28 mouse cellular contexts compared by ENCODE assay signal in the genomic region with DNA sequence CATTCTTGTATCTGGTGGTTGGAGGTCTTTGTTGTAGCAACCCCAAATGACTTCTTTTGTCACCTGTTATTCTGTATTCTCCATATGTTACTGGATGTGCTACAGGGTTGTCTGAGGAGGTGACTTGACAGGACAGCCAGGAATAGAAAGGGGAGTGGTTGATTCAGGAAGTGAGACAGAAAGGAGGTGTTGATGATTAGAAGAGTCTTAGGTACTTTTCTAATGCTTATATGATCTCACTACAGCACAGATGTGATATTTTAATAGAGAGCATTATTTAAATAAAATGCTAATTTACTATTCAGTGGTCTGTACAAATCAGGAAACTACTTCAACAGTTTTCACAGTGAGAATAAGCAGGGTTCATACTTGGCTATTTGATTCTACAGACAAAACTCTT.
DNase-seq lines count a peak whose midpoint lies in the region; ATAC-seq and TF ChIP-seq lines count a peak whose summit lies in the region.
"Had no signal": no experiment of that assay in that cellular context is flagged by ENCODE, and none has a peak within 500 bp of the region (broad histone marks: within the 10 kb centered on the region; RNA-seq: fewer than 3 reads in every experiment).

No protein-coding gene starts in this region.

- peak overlapping the region; percentile 34 for H3K4me2 ChIP-seq in CH12.LX (ENCODE audit: insufficient read depth, low read depth, poor library complexity, severe bottlenecking)
- H3K4me2 ChIP-seq: embryonic facial prominence, embryonic 13.5 days; forebrain, embryonic 12.5 days; forebrain, embryonic 15.5 days; heart, embryonic 11.5 days; hindbrain, embryonic 14.5 days had no signal

- H3K4me3 ChIP-seq in CH12.LX (replicated peaks in 1 of 3; ENCODE audit: low read depth in 2 of 3, low read length in 2 of 3, poor library complexity in 1 of 3), result peak overlapping the region in 1 of 3 experiments; percentile 11
- H3K4me3 ChIP-seq: embryonic facial prominence, embryonic 10.5 days; embryonic facial prominence, embryonic 13.5 days; erythroblast, embryonic 14.5 days; forebrain, embryonic 12.5 days; forebrain, embryonic 15.5 days had no signal

- TF ChIP-seq EP300 in CH12.LX (IDR thresholded peaks at IDR 0.05; ENCODE audit: low read length), result peak; percentile 58; the same call in 1 of the 2 replicates

- peaks cover 5% of the 10 kb centered on the region for H3K9me3 ChIP-seq in CH12.LX (replicated peaks; ENCODE audit: low read length)
- H3K9me3 ChIP-seq: embryonic facial prominence, embryonic 10.5 days; embryonic facial prominence, embryonic 13.5 days; forebrain, embryonic 12.5 days; forebrain, embryonic 15.5 days had no signal

- dilution Hi-C loops in CH12.LX (cut with MboI; ENCODE audit: extremely low pct_ligation_motif_present, extremely low pct_unique_long_range_greater_than_20kb, low sequenced_read_pairs), result no loop called here

- DNase-seq in CH12.LX (ENCODE audit: extremely low read depth), result peak; percentile 72
- peak; percentile 29 for DNase-seq in splenic B cell, adult 2 months (ENCODE audit: low read depth, low spot score)
- DNase-seq in heart, postnatal 14 days, result no peak
- DNase-seq in adrenal gland, postnatal 10 days, result no peak
- no peak for DNase-seq in left cerebral cortex, postnatal 14 days (ENCODE audit: low spot score in 2 of 2)
- DNase-seq: adrenal gland, postnatal 14 days; B cell, adult 2 months; cerebellum, adult 11 months; cerebellum, adult 2 months; cerebellum, adult 9-11 months; cerebellum, postnatal 25 days; embryo, embryonic 11 days; gastrocnemius, postnatal 10 days; gastrocnemius, postnatal 36 days; heart, adult 11 months; heart, postnatal 36 days had no signal

- in situ Hi-C loops in CH12.LX (cut with MboI; ENCODE audit: low pct_ligation_motif_present, low pct_unique_long_range_greater_than_20kb, low sequenced_read_pairs), result no loop called here

- H3K27ac ChIP-seq in CH12.LX (ENCODE audit: insufficient read depth, low read depth), result peak overlapping the region; percentile 76
- H3K27ac ChIP-seq: embryonic facial prominence, embryonic 10.5 days; embryonic facial prominence, embryonic 13.5 days; forebrain, embryonic 12.5 days; forebrain, embryonic 15.5 days; hindbrain, embryonic 14.5 days; hindbrain, postnatal 0 days had no signal

- H3K27me3 ChIP-seq in CH12.LX (replicated peaks), result no peaks in the 10 kb centered on the region
- H3K27me3 ChIP-seq in splenic B cell, adult 2 months (ENCODE audit: control insufficient read depth, insufficient read depth, low read length, poor library complexity, severe bottlenecking), result no peaks in the 10 kb centered on the region
- H3K27me3 ChIP-seq: embryonic facial prominence, embryonic 13.5 days; forebrain, embryonic 12.5 days; forebrain, embryonic 15.5 days; Patski had no signal

- H3K9ac ChIP-seq in CH12.LX (ENCODE audit: insufficient read depth, low read depth), result peak overlapping the region; percentile 25; the same call in 1 of the 2 replicates
- H3K9ac ChIP-seq: embryonic facial prominence, embryonic 13.5 days; forebrain, embryonic 12.5 days; forebrain, embryonic 15.5 days; hindbrain, embryonic 14.5 days had no signal

- TF ChIP-seq CTCF in CH12.LX (conservative IDR thresholded peaks at IDR 0.05 in 1 of 2, IDR thresholded peaks at IDR 0.05 in 1 of 2; ENCODE audit: low read depth in 2 of 2, low read length in 2 of 2), result no peak

- 0 out of 2 replicates have a peak, but pooled peaks have one; percentile 20 for TF ChIP-seq POLR2A in CH12.LX (IDR thresholded peaks at IDR 0.05; ENCODE audit: low read depth, low read length)

- H3K79me2 ChIP-seq in CH12.LX (replicated peaks; ENCODE audit: control insufficient read depth, extremely low read depth, insufficient read depth, poor library complexity, severe bottlenecking), result peaks cover 32% of the 10 kb centered on the region

- intact Hi-C loops in heart, postnatal 14 days (cut with DNase I), result no loop called here
- intact Hi-C loops in left cerebral cortex, postnatal 14 days (cut with DNase I), result no loop called here

- peaks cover 6 to 68% of the 10 kb centered on the region in 2 experiments for H3K4me1 ChIP-seq in CH12.LX (ENCODE audit: control insufficient read depth in 1 of 2, insufficient read depth in 2 of 2)
- H3K4me1 ChIP-seq: embryonic facial prominence, embryonic 10.5 days; embryonic facial prominence, embryonic 13.5 days; forebrain, embryonic 12.5 days; forebrain, embryonic 15.5 days had no signal

- TF ChIP-seq RAD21 in CH12.LX (IDR thresholded peaks at IDR 0.05; ENCODE audit: low read depth, low read length), result no peak

- ATAC-seq in common myeloid progenitor, adult 5-6 weeks (replicated peaks; ENCODE audit: low read depth, poor library complexity, severe bottlenecking), result peak; percentile 36; the same call in 1 of the 2 replicates
- ATAC-seq: forebrain, embryonic 15.5 days; hindbrain, postnatal 0 days; inflammation-experienced regulatory T-cells, adult 6 months; intestine, embryonic 16.5 days; Patski had no signal

- peaks cover 0 to 6% of the 10 kb centered on the region in 2 experiments for H3K36me3 ChIP-seq in CH12.LX (replicated peaks in 1 of 2; ENCODE audit: control insufficient read depth in 1 of 2, insufficient read depth in 1 of 2, low read length in 1 of 2)
- H3K36me3 ChIP-seq in splenic B cell, adult 2 months (ENCODE audit: control insufficient read depth, insufficient read depth, low read length, poor library complexity, severe bottlenecking), result no peaks in the 10 kb centered on the region
- H3K36me3 ChIP-seq: embryonic facial prominence, embryonic 10.5 days; embryonic facial prominence, embryonic 13.5 days; forebrain, embryonic 12.5 days; forebrain, embryonic 15.5 days had no signal

TF ChIP-seq in CH12.LX, 34 proteins besides CTCF, POLR2A, EP300 and RAD21:
- peak; percentile 60 for TF ChIP-seq TBP (conservative IDR thresholded peaks at IDR 0.05; ENCODE audit: low read depth, low read length)
- 0 out of 2 replicates have a peak, but pooled peaks have one; percentile 22 for TF ChIP-seq SIN3A (IDR thresholded peaks at IDR 0.05; ENCODE audit: low read length)
- TF ChIP-seq KAT2A (IDR thresholded peaks at IDR 0.05; ENCODE audit: insufficient replicate concordance, low read length), result no peak
- 0 out of 2 replicates have a peak, but pooled peaks have one; percentile 23 for TF ChIP-seq TCF12 (IDR thresholded peaks at IDR 0.05; ENCODE audit: low read depth, low read length)
- peak; percentile 98 for TF ChIP-seq MXI1 (IDR thresholded peaks at IDR 0.05; ENCODE audit: low read depth, low read length)
- peak; percentile 73 for TF ChIP-seq ELF1 (IDR thresholded peaks at IDR 0.05; ENCODE audit: low read depth, low read length)
- TF ChIP-seq ETS1 (conservative IDR thresholded peaks at IDR 0.05; ENCODE audit: low read depth, low read length), result peak; percentile 44; the same call in 1 of the 2 replicates
- TF ChIP-seq GABPA (IDR thresholded peaks at IDR 0.05; ENCODE audit: insufficient replicate concordance, low read depth, low read length), result no peak
- peak; percentile 90 for TF ChIP-seq MEF2A (IDR thresholded peaks at IDR 0.05; ENCODE audit: borderline replicate concordance, low read depth, low read length)
- peak; percentile 7; the same call in 1 of the 2 replicates for TF ChIP-seq JUN (IDR thresholded peaks at IDR 0.05; ENCODE audit: insufficient read depth, low read depth, low read length)
- peak; percentile 54; the same call in 1 of the 2 replicates for TF ChIP-seq IRF4 (IDR thresholded peaks at IDR 0.05; ENCODE audit: low read depth, low read length)
- no peak for TF ChIP-seq E2F4 (IDR thresholded peaks at IDR 0.05; ENCODE audit: insufficient replicate concordance, low read depth, low read length)
- no peak for TF ChIP-seq USF1 (IDR thresholded peaks at IDR 0.05; ENCODE audit: low read depth, low read length)
- TF ChIP-seq ZC3H11A (IDR thresholded peaks at IDR 0.05; ENCODE audit: low read depth, low read length), result no peak
- TF ChIP-seq MAZ (IDR thresholded peaks at IDR 0.05; ENCODE audit: low read depth, low read length), result no peak
- no peak for TF ChIP-seq SMC3 (IDR thresholded peaks at IDR 0.05; ENCODE audit: low read depth, low read length)
- TF ChIP-seq RCOR1 (conservative IDR thresholded peaks at IDR 0.05; ENCODE audit: low read depth, low read length), result no peak

Comparison
In these comparisons a context has a peak if more than half of its experiments do, and no peak if none do; other contexts are left out.
1. DNase-seq: peak in CH12.LX (single experiment) and splenic B cell, adult 2 months (single experiment); none in heart, postnatal 14 days (0 of 2), adrenal gland, postnatal 10 days (single experiment) and left cerebral cortex, postnatal 14 days (0 of 2).